Mouse (Mus musculus): Measurements from ENCODE around the gene Ntmt1.

The Ntmt1 gene

DNA sequence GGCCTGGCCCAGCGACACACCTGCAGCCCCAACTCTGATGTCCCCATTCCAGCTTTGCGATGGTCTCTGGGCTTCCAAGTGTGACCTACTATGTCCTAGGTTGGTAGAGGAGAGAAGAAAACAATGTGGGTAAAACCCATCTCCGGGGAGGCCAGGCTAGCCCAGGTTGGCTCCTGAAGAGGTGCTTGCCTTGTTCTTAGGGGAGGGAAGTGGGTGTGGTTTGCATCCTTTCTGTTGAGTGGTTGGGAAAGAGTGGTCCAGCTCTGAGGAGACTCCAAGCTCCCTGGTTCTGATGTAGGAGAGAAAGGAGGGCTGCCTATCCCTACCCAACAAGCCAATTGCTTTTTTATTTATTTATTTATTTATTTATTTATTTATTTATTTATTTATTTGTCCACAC, 57.8 kb downstream of the Ntmt1 start:
- no peak for DNase-seq (ENCODE audit: low spot score)

GRCm38 (mm10) chr2:30870863-30871262, 63.2 kb downstream of the Ntmt1 start:
- DNase-seq (ENCODE audit: low spot score), result peak; percentile 33
